Mouse (Mus musculus) brain, embryonic 14.5 days (tissue): ENCODE data around the gene Sufu. TPM values are rescaled to one million over a fixed set of nuclear protein-coding genes. Genes with fewer than 3 reads are reported as not detected.

Experiments
- DNase-seq: peaks from one replicate; pipeline ENCODE4 v3.0.0-alpha.2; 2011; ENCODE audit warnings: low read depth
- CTCF ChIP-seq: fragments of 200-500 bp; IDR thresholded peaks from 2 replicates; pipeline ENCODE4 v1.5.1; 2012; ENCODE audit warnings: inconsistent platforms, mild to moderate bottlenecking, moderate library complexity, borderline replicate concordance; ENCODE audit not compliant: insufficient read depth, insufficient read length; ENCODE audit errors: extremely low read depth
- POLR2A ChIP-seq: fragments of 200-500 bp; IDR thresholded peaks from 2 replicates; pipeline ENCODE4 v1.6.1; 2012; ENCODE audit warnings: mild to moderate bottlenecking, inconsistent platforms, borderline replicate concordance; ENCODE audit not compliant: poor library complexity, insufficient read depth, insufficient read length, severe bottlenecking; ENCODE audit errors: extremely low read depth
- polyA plus RNA-seq: library from polyadenylated mRNA; depleted of rRNA; stranded (reverse); fragments of >200 nt; gene quantifications from 2 replicates; pipeline ENCODE4 v1.2.3, GENCODE M21; 2012

The Sufu gene
- polyA plus RNA-seq, 1 experiment = 26.0 TPM

- no peak for DNase-seq
- TF ChIP-seq POLR2A = no peak
- no peak for TF ChIP-seq CTCF
Measured at GRCm38 (mm10) chr19:46434148-46434547, 37.5 kb downstream of the Sufu start.

GRCm38 (mm10) chr19:46434591-46434990, 37.9 kb downstream of the Sufu start:
- TF ChIP-seq CTCF (no peak), POLR2A (no peak)
- no peak for DNase-seq

GRCm38 (mm10) chr19:46435492-46435891, 38.8 kb downstream of the Sufu start:
- peak; percentile 65 for TF ChIP-seq CTCF
- TF ChIP-seq POLR2A = no peak
- peak; percentile 66 for DNase-seq

GRCm38 (mm10) chr19:46443509-46443908, 46.8 kb downstream of the Sufu start:
- no peak for DNase-seq
- TF ChIP-seq POLR2A = no peak
- TF ChIP-seq CTCF = no peak

- DNase-seq = peak; percentile 94
- TF ChIP-seq POLR2A (no peak), CTCF (peak; percentile 79; the same call in 1 of the 2 replicates)
Measured at GRCm38 (mm10) chr19:46444209-46444608, 47.5 kb downstream of the Sufu start.

GRCm38 (mm10) chr19:46445641-46446040, 48.9 kb downstream of the Sufu start:
- no peak for TF ChIP-seq CTCF
- no peak for TF ChIP-seq POLR2A
- peak; percentile 24 for DNase-seq

GRCm38 (mm10) chr19:46446436-46447020, 49.8 kb downstream of the Sufu start:
- peak; percentile 65 for DNase-seq

GRCm38 (mm10) chr19:46447110-46447509, 50.4 kb downstream of the Sufu start:
- peak; percentile 89 for DNase-seq
- TF ChIP-seq POLR2A (no peak), CTCF (no peak)

More at GRCm38 (mm10) chr19:46446436-46447020, 49.8 kb downstream of the Sufu start:
- TF ChIP-seq POLR2A (no peak), CTCF (no peak)

- no peak for TF ChIP-seq POLR2A
- no peak for TF ChIP-seq CTCF
- DNase-seq = peak; percentile 52
Measured at GRCm38 (mm10) chr19:46447911-46448310, 51.2 kb downstream of the Sufu start.

GRCm38 (mm10) chr19:46449261-46450005, 52.7 kb downstream of the Sufu start:
- TF ChIP-seq POLR2A (no peak), CTCF (no peak)
- no peak for DNase-seq

- DNase-seq = peak; percentile 76
- TF ChIP-seq POLR2A (no peak), CTCF (peak; percentile 81)
Measured at GRCm38 (mm10) chr19:46452052-46452827, 55.5 kb downstream of the Sufu start.
